Mouse (Mus musculus) B cell, adult 2 months (primary cell): ENCODE data around the gene Cnst.

ENCODE experiments used
- DNase-seq, 2 experiments: peaks; one replicate each; pipeline ENCODE4 v3.0.0; 2022

Gene Cnst

DNA sequence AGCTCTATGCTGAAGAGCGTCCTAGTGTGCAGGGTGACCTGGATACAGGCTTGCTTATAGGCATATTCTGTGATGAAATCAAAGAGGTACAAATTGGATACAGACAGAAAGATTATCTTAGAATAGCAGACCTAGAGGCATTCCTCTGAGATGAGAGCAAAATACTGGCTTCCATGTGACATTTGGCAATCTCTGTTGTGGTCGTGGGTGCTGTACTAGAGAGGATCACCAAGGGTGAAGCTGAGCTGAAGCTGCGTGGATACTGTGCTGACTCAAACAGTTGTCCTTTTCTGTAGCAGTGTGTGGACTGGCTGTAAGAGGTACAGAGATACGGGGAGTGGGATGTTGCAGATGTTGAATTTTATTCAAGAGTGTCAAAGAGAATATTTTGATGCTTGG is 7.8 kb downstream of the Cnst start:
- no peak for DNase-seq

DNA sequence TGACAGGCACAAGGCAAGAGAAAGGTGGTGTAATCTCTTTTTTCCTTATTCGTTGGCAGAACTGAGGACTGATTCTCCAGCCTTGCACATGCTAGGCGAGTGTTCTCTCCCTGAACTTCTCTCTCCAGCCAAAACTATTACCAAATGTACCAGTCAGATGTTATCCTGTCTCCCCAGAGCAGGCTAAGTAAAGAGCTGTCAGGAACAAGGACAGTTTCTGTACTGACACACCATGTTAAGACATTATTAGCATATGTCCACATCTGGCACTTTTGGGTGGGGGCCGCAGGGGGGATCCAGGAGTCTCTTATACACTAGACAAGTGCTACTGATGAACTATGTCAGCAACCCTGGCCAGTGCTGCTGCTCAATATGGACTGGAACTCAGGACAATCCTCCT is 10.8 kb downstream of the Cnst start:
- DNase-seq, result no peak

DNA sequence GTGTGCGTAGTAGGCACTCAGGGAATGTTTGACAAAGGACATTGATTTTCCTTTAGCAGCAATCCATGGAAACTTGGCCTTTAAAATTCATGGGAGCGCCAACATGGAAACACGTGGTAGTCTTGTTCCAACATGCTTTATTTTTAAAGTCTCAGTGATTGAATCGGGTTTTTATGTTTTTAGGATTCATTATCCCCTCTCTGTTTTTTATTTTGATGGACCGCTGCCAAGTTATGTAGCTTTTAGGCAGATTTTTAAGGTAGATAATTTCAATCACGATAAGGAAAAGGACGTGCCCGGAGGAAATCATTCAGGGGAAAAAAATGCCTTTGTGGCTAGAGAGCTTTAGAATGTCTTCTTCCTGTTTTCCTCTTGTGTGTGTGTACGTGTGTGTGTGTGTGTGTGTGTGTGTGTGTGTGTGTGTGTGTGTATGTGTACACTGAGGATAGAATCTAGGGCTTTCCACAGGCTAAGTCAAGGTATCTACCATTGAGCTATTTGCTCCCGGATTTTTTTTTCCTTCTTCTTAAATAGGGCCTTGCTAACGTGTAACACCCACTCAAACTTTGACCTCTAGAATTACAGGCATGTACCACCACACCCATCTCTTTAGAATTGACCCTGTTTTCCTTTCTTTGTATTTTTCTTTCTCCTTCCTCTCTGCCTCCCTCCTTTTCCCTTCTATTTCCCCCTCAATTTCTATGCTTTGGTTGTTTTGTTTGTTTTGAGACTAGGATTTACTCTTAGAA is 13.4 kb downstream of the Cnst start:
- DNase-seq, result no peak

DNA sequence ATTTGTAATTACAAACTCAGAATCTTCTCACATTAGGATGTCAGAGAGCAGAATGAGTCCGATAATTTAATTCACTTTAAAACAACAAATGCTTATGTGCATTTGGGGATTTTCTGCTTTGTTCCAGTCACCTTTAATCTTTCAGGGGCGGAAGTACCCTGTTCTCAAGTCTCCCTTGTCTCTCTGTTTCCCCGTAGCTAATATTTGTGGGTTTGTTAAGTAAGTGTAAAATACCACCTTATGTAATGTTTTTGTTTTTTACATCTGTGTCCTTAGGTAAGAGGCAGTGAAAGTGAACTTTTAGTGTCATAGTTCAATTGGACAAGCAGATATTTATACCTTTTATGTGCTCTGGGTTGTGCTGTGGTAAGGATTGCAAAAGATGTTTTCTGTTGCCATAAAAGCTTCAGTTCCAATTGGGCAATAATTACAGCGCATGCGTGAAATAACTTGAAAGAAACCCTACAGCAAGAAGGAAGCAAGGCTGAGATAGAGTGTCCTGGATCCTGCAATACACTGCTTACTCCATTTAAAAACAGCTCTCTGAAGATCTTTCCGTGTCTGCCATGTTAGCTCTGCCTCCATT is 14.8 kb downstream of the Cnst start:
- DNase-seq, result no peak

DNA sequence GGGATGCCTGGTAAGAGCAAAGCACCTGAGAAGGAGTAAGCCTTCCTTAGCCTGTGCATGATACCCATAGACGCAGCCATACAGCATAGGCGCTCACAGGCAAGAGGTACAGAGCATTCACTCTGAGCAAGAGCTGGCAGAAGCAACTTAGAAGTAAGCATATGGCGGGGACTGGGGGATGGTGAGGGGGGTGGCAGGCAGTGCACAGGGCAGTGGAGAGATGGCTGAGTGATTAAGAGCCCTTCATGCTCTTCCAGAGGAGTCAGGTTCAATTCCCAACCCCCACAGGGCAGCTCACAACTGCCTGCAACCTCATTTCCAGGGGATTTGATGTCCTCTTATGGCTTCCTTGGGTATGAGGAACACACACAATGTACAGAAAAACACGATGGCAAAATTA is 17.0 kb downstream of the Cnst start:
- DNase-seq, result no peak

DNA sequence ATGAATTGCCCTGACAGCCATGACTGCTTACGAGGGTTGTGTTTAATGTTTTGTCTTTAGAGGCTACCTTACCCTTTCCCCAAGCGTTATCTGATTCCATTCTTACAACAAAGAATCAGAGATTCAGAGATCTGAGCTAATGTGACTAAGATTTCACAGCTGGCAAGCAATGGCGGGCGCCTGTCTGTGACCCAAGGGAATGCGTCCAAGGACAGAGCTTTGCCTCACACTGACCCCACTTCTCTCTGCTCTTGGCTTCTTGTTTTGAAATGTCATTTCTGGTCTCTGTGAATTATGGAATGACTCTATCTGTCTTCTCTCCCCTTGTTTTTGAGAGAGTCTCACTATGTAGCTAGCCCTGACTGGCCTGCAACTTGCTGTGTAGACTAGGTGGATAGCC is 17.8 kb downstream of the Cnst start:
- DNase-seq, result no peak

DNA sequence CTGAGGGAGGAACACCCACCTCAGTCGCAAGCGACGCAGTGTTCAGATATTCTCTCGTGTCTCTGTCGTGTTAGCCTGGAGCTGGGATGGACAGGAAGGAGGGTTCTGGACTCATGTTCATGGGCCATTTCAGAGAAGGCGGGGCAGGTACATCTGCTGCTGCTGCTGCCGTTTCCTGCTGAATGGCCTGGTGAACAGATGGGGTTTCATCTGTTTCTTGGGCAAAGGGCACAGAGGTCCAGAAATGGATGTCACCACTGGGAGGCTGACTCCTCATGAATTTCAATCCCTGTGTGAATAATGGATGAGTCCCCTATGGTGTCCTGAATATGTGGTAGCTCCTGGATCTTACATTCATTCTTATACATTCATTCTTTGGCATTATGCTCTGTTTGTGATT is 21.4 kb downstream of the Cnst start:
- DNase-seq, result no peak

DNA sequence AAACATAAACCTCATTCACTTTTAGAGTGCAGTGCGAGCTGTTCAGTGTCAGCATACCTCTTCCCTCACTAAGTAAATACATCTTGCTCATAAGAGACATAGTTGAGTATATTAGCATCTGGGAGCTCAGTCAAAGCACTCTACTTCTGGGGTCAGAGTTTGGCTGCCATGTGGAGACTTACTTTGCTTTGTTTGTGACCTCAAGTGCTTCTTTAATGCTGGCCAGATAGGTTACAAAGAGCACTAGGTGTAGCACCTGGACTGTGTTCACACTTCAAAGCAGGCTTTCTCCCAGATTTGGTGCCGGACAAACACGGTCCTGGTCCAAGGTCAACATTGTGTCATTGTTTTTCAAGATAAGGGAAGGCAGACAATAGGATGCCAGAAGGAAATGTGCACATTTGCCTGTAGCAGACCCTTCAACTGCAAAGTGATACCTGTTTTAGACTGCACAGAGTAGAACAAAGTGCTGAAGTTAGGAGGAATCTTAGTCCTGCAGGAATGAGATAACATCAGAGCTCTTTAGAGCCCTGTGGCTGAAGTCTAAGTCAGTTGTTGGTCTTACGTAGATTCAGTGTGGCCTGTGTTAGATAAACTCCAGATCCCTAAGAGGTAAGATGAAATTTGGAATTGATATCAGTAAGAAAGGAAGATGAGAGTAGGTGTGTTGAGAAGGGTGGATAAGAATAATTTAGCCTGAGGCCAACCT is 22.7 kb downstream of the Cnst start:
- DNase-seq, result no peak

DNA sequence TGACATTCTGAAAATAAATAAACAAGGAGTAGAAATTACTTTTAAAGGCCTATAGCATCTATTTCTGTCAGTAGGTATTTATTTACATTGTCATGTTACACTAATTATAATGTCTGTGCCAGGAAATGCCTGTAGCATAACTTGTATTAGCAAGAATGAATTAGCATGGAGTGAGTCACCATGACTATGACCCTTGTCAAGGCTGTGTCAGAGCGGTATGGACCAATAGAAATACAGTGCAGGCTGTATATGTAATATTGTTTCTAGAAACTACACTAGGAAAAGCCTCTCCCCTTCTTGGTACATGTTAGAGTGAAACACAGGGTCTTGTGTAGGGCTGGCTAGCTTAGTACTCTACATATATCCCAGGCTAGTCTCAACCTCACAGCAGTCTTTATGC is 24.3 kb downstream of the Cnst start:
- DNase-seq, result no peak

DNA sequence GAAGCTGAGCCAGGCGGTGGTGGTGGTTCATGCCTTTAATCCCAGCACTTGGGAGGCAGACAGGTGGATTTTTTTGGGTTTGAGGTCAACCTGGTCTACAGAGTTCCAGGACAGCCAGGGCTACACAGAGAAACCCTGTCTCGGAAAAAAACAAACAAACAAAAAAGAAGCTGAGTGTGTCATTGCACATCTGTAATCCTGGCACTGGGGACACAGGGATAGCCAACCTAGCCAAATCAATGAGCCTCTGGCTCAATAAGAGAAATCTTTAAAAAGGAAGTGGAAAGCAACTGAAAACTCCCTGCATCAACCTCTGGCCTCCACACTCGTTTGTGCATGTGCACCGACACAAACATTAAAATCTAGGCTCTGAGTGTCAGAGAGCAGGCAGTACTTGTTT is 25.5 kb downstream of the Cnst start:
- DNase-seq, result no peak

DNA sequence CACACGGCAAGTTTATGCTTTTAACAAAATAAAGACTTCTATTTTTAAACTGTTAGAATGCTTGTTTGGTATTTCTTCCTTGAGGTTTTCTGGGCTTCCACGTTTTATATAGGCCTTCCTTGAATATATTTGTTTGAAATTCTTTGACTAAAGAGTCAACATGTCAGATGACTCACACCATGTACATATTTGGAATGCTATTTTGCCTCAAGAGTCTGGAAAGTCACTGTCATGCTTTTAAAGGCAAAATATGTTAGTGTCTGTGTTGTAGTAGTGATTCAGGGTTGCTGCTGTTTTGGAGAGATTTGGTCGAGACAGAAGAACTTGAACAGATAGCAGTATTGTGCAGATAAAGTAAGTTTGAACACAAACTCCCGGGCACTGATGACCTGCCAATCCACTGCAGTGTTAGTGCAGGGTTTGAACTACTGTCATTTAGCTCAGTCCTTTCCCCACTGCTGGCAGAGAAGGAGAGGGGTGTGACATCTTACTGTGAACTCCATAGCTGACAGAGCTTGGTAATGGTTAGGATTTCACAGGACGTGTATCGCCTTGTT is 27.6 kb downstream of the Cnst start:
- DNase-seq, result no peak

DNA sequence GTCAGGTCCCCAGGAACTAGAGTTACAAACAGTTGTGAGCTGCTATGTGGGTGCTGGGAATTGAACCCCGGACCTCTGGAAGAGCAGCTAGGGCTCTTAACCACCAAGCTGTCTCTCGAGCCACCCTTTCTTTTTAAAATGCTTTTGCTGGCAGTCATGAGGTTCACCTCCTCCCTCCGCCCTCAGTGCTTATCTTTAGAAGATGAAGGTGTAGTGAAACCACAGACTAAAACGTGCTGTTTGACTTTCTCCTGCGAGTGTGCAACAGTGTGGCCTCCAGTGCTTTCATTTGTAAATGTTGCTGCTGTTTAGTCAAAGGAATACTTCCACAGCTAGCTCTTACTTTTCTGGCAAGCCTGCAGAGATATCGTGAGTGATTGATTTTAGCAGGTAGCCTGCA is 32.5 kb downstream of the Cnst start:
- DNase-seq, result no peak

DNA sequence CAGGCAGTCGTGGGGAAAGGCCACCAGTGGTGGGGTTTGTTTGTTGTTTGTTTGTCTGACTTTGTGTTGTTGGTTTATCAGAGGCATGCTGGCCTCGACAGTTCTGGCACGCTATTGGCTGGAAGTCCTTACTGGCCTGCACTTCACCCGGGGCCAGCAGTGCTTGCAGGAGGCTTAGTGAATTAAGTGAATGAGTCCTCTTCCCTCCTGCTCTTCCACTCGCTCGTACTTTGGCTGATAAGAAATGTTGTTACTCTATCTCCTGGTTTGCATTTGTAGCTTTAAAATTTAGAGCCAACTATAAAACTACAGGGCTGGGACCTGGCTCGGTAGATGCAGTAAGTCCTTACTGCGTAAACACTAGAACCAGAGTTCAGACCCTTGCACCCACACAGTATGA is 34.0 kb downstream of the Cnst start:
- no peak for DNase-seq

DNA sequence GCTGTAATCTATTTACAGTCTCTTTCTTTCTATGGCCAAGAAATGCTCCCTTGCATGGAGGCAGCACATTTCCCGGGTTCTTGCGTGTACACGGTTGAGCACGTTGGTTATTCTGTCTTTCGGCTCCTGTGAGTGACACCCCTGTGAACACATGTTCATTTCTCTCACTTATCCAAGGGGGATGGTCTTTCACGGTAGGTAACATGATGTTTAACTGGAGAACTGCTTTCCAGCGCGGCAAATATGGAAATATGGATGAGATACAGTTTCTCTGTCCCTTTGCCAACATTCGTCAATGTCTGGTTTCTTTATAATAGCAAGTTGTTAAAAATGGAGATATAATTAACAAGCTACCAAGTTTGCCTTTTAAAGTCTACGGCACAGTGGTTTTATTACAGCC is 35.3 kb downstream of the Cnst start:
- no peak for DNase-seq

DNA sequence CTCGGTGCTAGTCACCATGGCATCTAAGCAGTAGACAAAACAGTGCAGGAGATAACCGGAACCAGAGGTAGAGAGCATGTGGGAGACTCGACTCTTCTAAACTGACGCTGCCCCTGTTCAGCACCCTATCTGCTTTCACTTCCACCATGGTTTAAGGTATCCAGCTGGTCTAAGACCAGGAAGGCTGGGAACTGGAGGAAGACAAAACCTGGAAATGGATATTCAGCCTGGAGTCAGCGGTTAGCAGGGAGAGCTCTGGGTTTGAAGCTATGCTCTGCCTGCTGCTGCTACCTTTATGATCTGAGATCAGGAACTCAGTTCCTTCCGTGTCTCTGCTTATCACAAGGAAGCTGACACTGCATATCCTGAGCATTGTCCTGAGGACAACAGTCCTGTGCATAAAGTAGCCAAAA is 35.9 kb downstream of the Cnst start:
- no peak for DNase-seq

DNA sequence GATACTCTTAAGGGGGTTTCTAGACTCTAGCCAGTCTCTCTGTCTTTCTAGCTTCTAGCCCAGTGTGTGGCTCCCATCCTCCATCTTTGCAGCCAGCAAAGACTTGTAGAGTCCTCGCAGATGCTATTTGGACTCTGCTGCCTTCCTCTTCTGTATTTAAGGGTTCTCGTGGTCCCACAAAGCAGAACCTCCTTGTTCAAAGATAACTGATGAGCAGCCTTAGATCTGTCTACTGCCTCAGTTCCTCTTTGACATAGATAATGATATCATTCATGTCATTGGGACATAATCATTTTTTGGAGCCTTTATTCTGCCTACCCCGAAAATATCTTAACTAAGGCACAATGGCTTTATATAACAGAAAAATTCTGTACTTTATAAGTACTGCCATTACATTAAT is 36.9 kb downstream of the Cnst start:
- DNase-seq, result no peak

DNA sequence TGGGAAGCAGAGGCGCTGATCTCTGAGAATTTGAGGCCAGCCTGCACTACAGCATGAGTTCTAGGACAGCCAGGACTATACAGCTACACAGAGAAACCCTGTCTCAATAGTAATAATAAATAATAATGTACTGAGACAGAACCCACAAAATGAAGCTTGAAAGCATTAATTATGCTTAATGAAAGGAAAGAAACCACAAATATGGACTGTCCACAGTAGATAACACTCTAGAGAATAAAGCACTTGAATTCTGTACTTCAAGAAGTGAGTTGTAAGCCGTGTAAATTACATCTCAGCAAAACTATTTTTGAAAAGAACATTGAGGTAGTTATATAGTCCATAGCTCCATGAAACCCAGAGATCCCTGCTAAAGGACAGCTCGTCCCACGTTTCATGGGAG is 38.0 kb downstream of the Cnst start:
- DNase-seq, result no peak

DNA sequence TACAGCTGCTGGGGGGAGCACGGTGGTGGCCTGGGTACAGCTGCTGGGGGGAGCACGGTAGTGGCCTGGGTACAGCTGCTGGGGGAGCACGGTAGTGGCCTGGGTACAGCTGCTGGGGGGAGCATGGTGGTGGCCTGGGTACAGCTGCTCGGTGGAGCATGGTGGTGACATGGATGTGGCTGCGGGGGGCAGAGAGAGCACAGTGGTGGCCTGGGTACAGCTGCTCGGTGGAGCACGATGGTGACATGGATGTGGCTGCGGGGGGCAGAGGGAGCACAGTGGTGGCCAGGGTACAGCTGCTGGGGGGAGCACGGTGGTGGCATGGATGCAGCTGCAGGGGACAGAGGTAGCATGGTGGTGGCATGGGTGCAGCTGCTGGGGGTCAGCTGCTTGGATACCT is 39.5 kb downstream of the Cnst start:
- no peak for DNase-seq

DNA sequence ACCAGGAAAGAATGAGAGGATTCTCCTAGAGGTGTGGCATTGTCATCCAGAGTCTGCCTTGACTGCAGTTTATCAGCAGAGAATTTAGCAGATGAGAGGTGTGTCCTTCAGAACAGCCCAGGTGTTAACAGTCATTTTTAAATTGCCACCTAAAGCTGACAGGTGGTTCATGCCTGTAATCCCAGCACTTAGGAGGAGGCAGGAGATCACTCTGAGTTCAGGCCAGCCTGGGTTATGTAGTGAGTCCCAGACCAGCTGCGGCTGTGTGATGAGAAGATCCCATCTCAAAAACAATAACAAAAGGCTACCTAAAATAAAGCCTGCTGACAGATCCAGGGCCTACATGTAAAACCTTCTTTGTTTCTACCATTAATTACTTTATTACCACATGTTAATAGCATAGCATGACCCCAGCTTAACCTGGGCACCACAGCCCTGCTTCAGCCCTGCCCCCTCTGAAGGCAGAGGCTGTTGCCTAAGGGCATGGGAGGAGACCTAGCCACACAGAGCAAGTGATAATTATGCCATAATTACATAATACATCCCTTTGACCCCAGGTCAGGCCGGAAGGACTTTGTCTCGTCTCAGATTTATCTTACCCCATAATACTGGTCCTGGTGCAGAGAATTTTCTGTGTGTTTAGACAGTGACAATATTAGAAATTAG is 40.4 kb downstream of the Cnst start:
- no peak for DNase-seq

DNA sequence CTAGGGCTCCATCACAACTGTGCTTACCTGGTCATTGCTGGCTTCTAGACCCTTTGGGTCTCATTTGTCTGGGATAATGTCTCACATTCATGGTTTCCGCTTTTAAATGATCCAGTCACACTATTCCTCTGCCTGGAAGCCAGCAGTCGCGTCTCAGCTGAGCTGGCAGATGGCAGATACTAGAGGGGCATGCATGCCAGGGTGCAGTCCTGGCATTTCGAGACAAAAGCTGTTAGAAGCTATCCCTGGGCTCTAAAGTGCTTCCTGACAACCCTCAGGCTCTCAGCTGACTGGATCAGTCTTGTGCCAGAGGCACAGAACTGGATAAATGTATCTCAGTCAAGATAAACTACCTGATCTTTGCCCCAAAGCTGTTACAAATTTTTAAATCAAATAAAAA is 42.1 kb downstream of the Cnst start:
- DNase-seq, result no peak

DNA sequence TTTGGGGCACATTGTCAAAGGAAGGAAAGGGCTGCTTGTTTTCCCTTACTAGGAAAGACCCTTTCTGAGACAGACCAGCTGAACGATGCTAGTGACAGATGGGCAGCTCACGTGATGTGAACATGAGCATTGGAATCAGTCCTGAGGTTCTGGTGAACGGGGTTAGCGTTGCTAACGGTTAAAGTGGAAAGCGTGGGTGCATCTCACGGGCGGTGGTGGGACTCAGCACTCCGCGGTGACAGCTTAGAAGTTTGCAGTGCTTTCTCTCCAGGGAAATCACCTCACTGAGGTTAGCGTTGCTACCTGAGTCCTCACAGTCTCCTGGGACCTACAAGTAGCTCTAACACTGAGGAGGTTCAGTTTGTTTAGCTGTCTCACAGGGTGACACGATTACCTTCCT is 45.5 kb downstream of the Cnst start:
- DNase-seq, result no peak

DNA sequence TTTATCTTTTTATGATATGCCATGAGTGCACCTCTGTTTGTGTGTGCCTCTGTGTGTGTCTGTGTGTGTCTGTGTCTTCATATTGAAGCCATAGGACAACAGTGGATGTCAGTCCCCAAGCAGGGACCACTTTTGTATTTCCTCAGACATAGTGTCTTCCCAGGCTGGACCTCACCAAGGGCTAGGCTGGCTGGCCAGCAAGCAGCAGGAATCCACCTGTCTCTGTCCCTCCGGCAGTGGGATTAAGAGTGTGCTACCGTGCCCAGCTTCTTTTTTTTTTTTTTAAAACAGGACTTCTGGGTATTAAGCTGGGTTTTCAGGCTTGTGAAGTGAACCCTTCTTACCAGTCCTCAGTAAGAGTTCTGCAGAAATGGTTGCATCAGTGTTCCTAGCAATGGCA is 46.0 kb downstream of the Cnst start:
- DNase-seq, result no peak

DNA sequence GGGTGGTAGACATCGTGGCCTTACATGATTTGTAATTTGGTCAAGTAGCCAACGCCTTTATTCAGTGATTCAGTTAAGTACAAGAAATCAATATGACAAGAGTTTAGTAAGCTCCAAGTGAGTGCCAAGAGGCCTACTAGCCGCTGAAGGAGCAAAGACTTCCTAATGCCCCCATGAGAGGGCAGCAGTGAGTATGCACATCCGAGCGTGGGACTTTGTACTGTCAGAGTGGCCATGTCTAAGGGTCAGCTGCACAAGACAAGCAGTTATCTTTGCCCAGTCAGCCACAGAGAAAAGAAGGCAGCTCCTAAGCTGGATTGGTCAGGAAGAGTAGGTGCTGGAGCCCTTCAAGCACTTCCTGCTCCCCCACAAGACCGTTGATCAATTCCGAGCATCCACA is 46.8 kb downstream of the Cnst start:
- peak; percentile 2 to 11 for DNase-seq

DNA sequence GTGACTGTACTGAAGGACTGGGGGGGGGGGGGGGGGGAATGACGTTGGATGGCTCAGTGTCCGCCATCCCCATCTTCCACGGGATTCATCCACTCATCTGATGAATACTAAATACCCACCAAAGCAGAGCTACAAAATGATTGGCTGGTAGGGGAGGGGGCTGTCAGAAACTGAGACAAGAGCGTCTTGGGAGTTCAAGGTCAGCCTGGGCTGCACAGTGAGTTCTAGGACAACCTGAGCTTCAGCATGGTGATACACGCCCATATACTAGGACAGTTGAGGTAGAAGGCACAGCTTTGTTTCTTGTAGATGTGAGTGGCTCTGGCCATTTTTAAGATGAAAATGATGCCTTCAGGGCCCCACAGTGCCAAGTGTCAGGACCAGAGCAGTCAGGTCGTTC is 52.2 kb downstream of the Cnst start:
- no peak for DNase-seq
